Mouse (Mus musculus) ES-CJ7 (cell line): ENCODE results near the gene Impg1.
"Not testable (repeated sequence)": the region's sequence is repeated elsewhere in the genome, so short reads cannot be mapped to it uniquely, and the experiment has no call there.

Experiments
- DNase-seq: peaks from one replicate; pipeline ENCODE4 v3.0.0; 2011; ENCODE audit warnings: low read depth, low spot score

Impg1 gene

GRCm38 (mm10) chr9:80344451-80345000 lies 120.8 kb downstream of the Impg1 start:
- DNase-seq = no peak

GRCm38 (mm10) chr9:80342520-80342919 lies 122.8 kb downstream of the Impg1 start:
- DNase-seq = no peak

- no peak for DNase-seq
These were observed 123.5 kb downstream of the Impg1 start for GRCm38 (mm10) chr9:80341756-80342155.

- no peak for DNase-seq
These were observed 124.4 kb downstream of the Impg1 start for GRCm38 (mm10) chr9:80340927-80341326.

- no peak for DNase-seq
These were observed 127.3 kb downstream of the Impg1 start for GRCm38 (mm10) chr9:80338026-80338425.

- DNase-seq = no peak
These were observed 129.5 kb downstream of the Impg1 start for GRCm38 (mm10) chr9:80335660-80336357.

GRCm38 (mm10) chr9:80333998-80334605 lies 131.2 kb downstream of the Impg1 start:
- DNase-seq = no peak

- DNase-seq = no peak
These were observed 131.8 kb downstream of the Impg1 start for GRCm38 (mm10) chr9:80333466-80333865.

- DNase-seq = peak; percentile 70
These were observed 133.1 kb downstream of the Impg1 start for GRCm38 (mm10) chr9:80332153-80332552.

GRCm38 (mm10) chr9:80321051-80321887 lies 144.0 kb downstream of the Impg1 start:
- not testable (repeated sequence) for DNase-seq

- no peak for DNase-seq
These were observed 147.3 kb downstream of the Impg1 start for GRCm38 (mm10) chr9:80318027-80318426.

GRCm38 (mm10) chr9:80315922-80316321 lies 149.4 kb downstream of the Impg1 start:
- DNase-seq = no peak

- DNase-seq = no peak
These were observed 151.7 kb downstream of the Impg1 start for GRCm38 (mm10) chr9:80313610-80314009.

- DNase-seq = no peak
These were observed 157.7 kb downstream of the Impg1 start for GRCm38 (mm10) chr9:80307629-80308028.

GRCm38 (mm10) chr9:80306853-80307252 lies 158.4 kb downstream of the Impg1 start:
- no peak for DNase-seq

GRCm38 (mm10) chr9:80306390-80306789 lies 158.9 kb downstream of the Impg1 start:
- no peak for DNase-seq

GRCm38 (mm10) chr9:80303518-80303917 lies 161.8 kb downstream of the Impg1 start:
- peak; percentile 31 for DNase-seq

- DNase-seq = no peak
These were observed 166.2 kb downstream of the Impg1 start for GRCm38 (mm10) chr9:80299031-80299430.

- no peak for DNase-seq
These were observed 169.2 kb downstream of the Impg1 start for GRCm38 (mm10) chr9:80296086-80296485.

- no peak for DNase-seq
These were observed 172.2 kb downstream of the Impg1 start for GRCm38 (mm10) chr9:80293056-80293584.

- no peak for DNase-seq
These were observed 178.4 kb downstream of the Impg1 start for GRCm38 (mm10) chr9:80286845-80287244.
